Mouse (Mus musculus): ENCODE measurements around the gene Zeb2.

- TF ChIP-seq POLR2A (IDR thresholded peaks at IDR 0.05; ENCODE audit: low read depth, low read length) (no peak), CTCF (conservative IDR thresholded peaks at IDR 0.05; ENCODE audit: insufficient read depth, insufficient read length, low read depth, low read length) (no peak)
These were observed 39.2 kb downstream of the Zeb2 start for GRCm38 (mm10) chr2:45077938-45078487.
